ENCODE assay signal across 19 mouse cellular contexts in genomic region chr9:87147927-87148326, GRCm38 (mm10). TPM values are rescaled to one million over a fixed set of nuclear protein-coding genes. Genes with fewer than 3 reads are reported as not detected.
A peak's percentile ranks its signal among the peaks of the same experiment; 100 is the strongest.
DNase-seq lines count a peak whose midpoint lies in the region; ATAC-seq and TF ChIP-seq lines count a peak whose summit lies in the region.
"Had no signal": no experiment of that assay in that cellular context is flagged by ENCODE, and none has a peak within 500 bp of the region (broad histone marks: within the 10 kb centered on the region; RNA-seq: fewer than 3 reads in every experiment).

No protein-coding gene starts in this region.

- no peak overlapping the region for H3K4me2 ChIP-seq in embryonic facial prominence, embryonic 11.5 days (ENCODE audit: low read depth, low read length)
- no peak overlapping the region for H3K4me2 ChIP-seq in kidney, embryonic 15.5 days
- no peak overlapping the region for H3K4me2 ChIP-seq in lung, postnatal 0 days (replicated peaks; ENCODE audit: low read depth, low read length)
- H3K4me2 ChIP-seq: heart, embryonic 11.5 days; limb, embryonic 13.5 days had no signal

- TF ChIP-seq CTCF in lung, postnatal 0 days (IDR thresholded peaks at IDR 0.05): no peak

- H3K27me3 ChIP-seq in embryonic facial prominence, embryonic 11.5 days (ENCODE audit: control insufficient read depth, insufficient read depth, low read length): peaks cover 24% of the 10 kb centered on the region
- peaks cover 36% of the 10 kb centered on the region for H3K27me3 ChIP-seq in kidney, embryonic 15.5 days
- H3K27me3 ChIP-seq in lung, postnatal 0 days (replicated peaks; ENCODE audit: insufficient read depth, low read length): 0 out of 2 replicates have a peak, but pooled peaks cover 12% of the 10 kb centered on the region

- H3K36me3 ChIP-seq in embryonic facial prominence, embryonic 11.5 days (replicated peaks; ENCODE audit: control insufficient read depth, insufficient read depth, low read depth, low read length): no peaks in the 10 kb centered on the region
- no peaks in the 10 kb centered on the region for H3K36me3 ChIP-seq in kidney, embryonic 15.5 days
- H3K36me3 ChIP-seq in lung, postnatal 0 days (ENCODE audit: insufficient read depth, low read length): no peaks in the 10 kb centered on the region
- H3K36me3 ChIP-seq: limb, embryonic 13.5 days had no signal

- 67% methylated on average over 2 of the region's 2 CpGs for WGBS in embryonic facial prominence, embryonic 11.5 days
- whole genome bisulfite sequencing in kidney, embryonic 15.5 days: 67% methylated on average over 2 of the region's 2 CpGs
- WGBS in lung, postnatal 0 days: 54% methylated on average over 2 of the region's 2 CpGs

- no peak for TF ChIP-seq EP300 in lung, postnatal 0 days (IDR thresholded peaks at IDR 0.05)

- H3K4me3 ChIP-seq in embryonic facial prominence, embryonic 11.5 days (ENCODE audit: low read depth, low read length): no peak overlapping the region
- H3K4me3 ChIP-seq in kidney, embryonic 15.5 days (replicated peaks): no peak overlapping the region
- H3K4me3 ChIP-seq in lung, postnatal 0 days (ENCODE audit: low read depth, low read length): no peak overlapping the region
- H3K4me3 ChIP-seq: limb, embryonic 13.5 days had no signal

- ATAC-seq in embryonic facial prominence, embryonic 11.5 days (replicated peaks; ENCODE audit: insufficient number of reproducible peaks, low FRiP score, low TSS enrichment, low read depth): no peak
- peak; percentile 80 for ATAC-seq in kidney, embryonic 15.5 days (replicated peaks; ENCODE audit: low FRiP score)
- peak; percentile 80 for ATAC-seq in lung, postnatal 0 days
- no peak for ATAC-seq in erythroid progenitor cell, adult 5-6 weeks (replicated peaks; ENCODE audit: low FRiP score, poor library complexity, severe bottlenecking)
- ATAC-seq: inflammation-experienced regulatory T-cells, adult 6 months; midbrain, embryonic 16.5 days had no signal

- DNase-seq in ZHBTc4 (ENCODE audit: low read depth, low spot score) (peak; percentile 2), liver (no peak)
- DNase-seq in embryonic facial prominence, embryonic 11.5 days (ENCODE audit: low spot score): peak; percentile 23
- peak; percentile 65 for DNase-seq in lung, postnatal 0 days (ENCODE audit: low spot score)
- DNase-seq in gastrocnemius, postnatal 25 days: no peak
- DNase-seq in left cerebral cortex, adult 11 months (ENCODE audit: low spot score): no peak
- DNase-seq: cerebellum, adult 11-12 months; embryo, embryonic 11 days; thymus, postnatal 4 days had no signal

- no peaks in the 10 kb centered on the region for H3K9me3 ChIP-seq in embryonic facial prominence, embryonic 11.5 days (replicated peaks; ENCODE audit: control insufficient read depth, low read length)
- H3K9me3 ChIP-seq in kidney, embryonic 15.5 days (replicated peaks): no peaks in the 10 kb centered on the region
- no peaks in the 10 kb centered on the region for H3K9me3 ChIP-seq in lung, postnatal 0 days (ENCODE audit: low read length)
- H3K9me3 ChIP-seq: limb, embryonic 13.5 days had no signal

- 0 out of 2 replicates have a peak, but pooled peaks cover 3% of the 10 kb centered on the region for H3K4me1 ChIP-seq in embryonic facial prominence, embryonic 11.5 days (ENCODE audit: control insufficient read depth, insufficient read depth, low read length)
- H3K4me1 ChIP-seq in kidney, embryonic 15.5 days: peaks cover 16% of the 10 kb centered on the region
- H3K4me1 ChIP-seq in lung, postnatal 0 days (ENCODE audit: insufficient read depth, low read depth, low read length): no peaks in the 10 kb centered on the region; the same call in 1 of the 2 replicates

- H3K9ac ChIP-seq in embryonic facial prominence, embryonic 11.5 days (replicated peaks; ENCODE audit: low read length): no peak overlapping the region
- no peak overlapping the region for H3K9ac ChIP-seq in kidney, embryonic 15.5 days
- H3K9ac ChIP-seq in lung, postnatal 0 days (replicated peaks; ENCODE audit: low read depth): no peak overlapping the region
- H3K9ac ChIP-seq: limb, embryonic 13.5 days had no signal

- no peak overlapping the region for H3K27ac ChIP-seq in embryonic facial prominence, embryonic 11.5 days (replicated peaks; ENCODE audit: low read depth, low read length)
- no peak overlapping the region for H3K27ac ChIP-seq in kidney, embryonic 15.5 days
- no peak overlapping the region for H3K27ac ChIP-seq in lung, postnatal 0 days (ENCODE audit: low read length)
- H3K27ac ChIP-seq: limb, embryonic 13.5 days; macrophage had no signal

RNA-seq across cellular contexts. Expression of gene Mrap2, which starts 3.8 kb away (rescaled TPM):
- not detected in 2 replicates for polyA plus RNA-seq in embryonic facial prominence, embryonic 11.5 days (2014; fragmentation: Nextera tagmentation; extraction: Ambion mirVana)
- polyA plus RNA-seq in kidney, embryonic 15.5 days (2015; fragmentation: Nextera tagmentation; extraction: Ambion mirVana): 0.10 and 0.23 TPM in 2 replicates
- not detected in 2 replicates for polyA plus RNA-seq in lung, postnatal 0 days (2015; fragmentation: Nextera tagmentation; extraction: Ambion mirVana)
- total RNA-seq in gastrocnemius, postnatal 25 days (2021): under 1 TPM; 0.49 to 0.72 TPM
- not detected in 2 replicates for total RNA-seq in erythroid progenitor cell, adult 5-6 weeks (2015; ENCODE audit: low replicate concordance)
- not detected in 2 replicates for total RNA-seq in erythroid progenitor cell, adult 5-6 weeks (2017; ENCODE audit: low replicate concordance)
- total RNA-seq: hematopoietic stem cell, adult 5-6 weeks had no signal
- polyA plus RNA-seq: forebrain, embryonic 11.5 days; heart, embryonic 11.5 days; macrophage; neural tube, embryonic 11.5 days had no signal

Comparison
In these comparisons a context has a peak if more than half of its experiments do, and no peak if none do; other contexts are left out.
1. DNase-seq: peak in ZHBTc4 (single experiment), embryonic facial prominence, embryonic 11.5 days (single experiment) and lung, postnatal 0 days (single experiment); none in gastrocnemius, postnatal 25 days (single experiment), liver (single experiment) and left cerebral cortex, adult 11 months (single experiment).
2. ATAC-seq: peak in kidney, embryonic 15.5 days (single experiment) and lung, postnatal 0 days (single experiment); none in embryonic facial prominence, embryonic 11.5 days (single experiment) and erythroid progenitor cell, adult 5-6 weeks (single experiment).